Mouse (Mus musculus): ENCODE results near the gene Myo1h.

The Myo1h gene

GRCm38 (mm10) chr5:114393169-114393568 is 104.2 kb downstream of the Myo1h start:
- DNase-seq (ENCODE audit: low read depth, low spot score), result no peak

- no peak for DNase-seq (ENCODE audit: low read depth, low spot score)
These were observed 117.6 kb downstream of the Myo1h start for GRCm38 (mm10) chr5:114406592-114406991.

- DNase-seq (ENCODE audit: low read depth, low spot score), result no peak
These were observed 118.3 kb downstream of the Myo1h start for GRCm38 (mm10) chr5:114407269-114407668.

GRCm38 (mm10) chr5:114407810-114408209 is 118.8 kb downstream of the Myo1h start:
- DNase-seq (ENCODE audit: low read depth, low spot score), result no peak

GRCm38 (mm10) chr5:114408846-114409245 is 119.9 kb downstream of the Myo1h start:
- DNase-seq (ENCODE audit: low read depth, low spot score), result no peak

GRCm38 (mm10) chr5:114410429-114410828 is 121.5 kb downstream of the Myo1h start:
- no peak for DNase-seq (ENCODE audit: low read depth, low spot score)

GRCm38 (mm10) chr5:114412361-114412998 is 123.5 kb downstream of the Myo1h start:
- DNase-seq (ENCODE audit: low read depth, low spot score), result peak; percentile 13

GRCm38 (mm10) chr5:114413067-114413735 is 124.2 kb downstream of the Myo1h start:
- DNase-seq (ENCODE audit: low read depth, low spot score), result no peak
